Mouse (Mus musculus): ENCODE data around the gene Bola2. TPM values are rescaled to one million over a fixed set of nuclear protein-coding genes. Genes with fewer than 3 reads are reported as not detected.

Gene Bola2
- total and polyA plus RNA-seq, 3 experiments = 60.4 to 341 (median 136) TPM

- Histone ChIP-seq H3K27ac (ENCODE audit: insufficient read depth, low read depth) (no peak overlapping the region), H3K9ac (ENCODE audit: insufficient read depth, low read depth) (no peak overlapping the region), H3K4me1 (ENCODE audit: control insufficient read depth in 1 of 2, insufficient read depth in 2 of 2) (peaks cover under 1 to 3% of the 10 kb centered on the region in 2 experiments; a peak in 2 of 4 replicates), H3K9me3 (replicated peaks; ENCODE audit: low read length) (no peaks in the 10 kb centered on the region), H3K36me3 (replicated peaks in 1 of 2; ENCODE audit: control insufficient read depth in 1 of 2, insufficient read depth in 1 of 2, low read length in 1 of 2) (no peaks in the 10 kb centered on the region), H3K4me3 (replicated peaks in 1 of 3; ENCODE audit: low read depth in 2 of 3, low read length in 2 of 3, poor library complexity in 1 of 3) (no peak overlapping the region), H3K4me2 (ENCODE audit: insufficient read depth, low read depth, poor library complexity, severe bottlenecking) (no peak overlapping the region), H3K79me2 (replicated peaks; ENCODE audit: control insufficient read depth, extremely low read depth, insufficient read depth, poor library complexity, severe bottlenecking) (no peaks in the 10 kb centered on the region), H3K27me3 (replicated peaks) (no peaks in the 10 kb centered on the region)
- in situ Hi-C loops (cut with MboI; ENCODE audit: low pct_ligation_motif_present, low pct_unique_long_range_greater_than_20kb, low sequenced_read_pairs) = no loop called here
- DNase-seq (ENCODE audit: extremely low read depth) = no peak
- dilution Hi-C loops (cut with MboI; ENCODE audit: extremely low pct_ligation_motif_present, extremely low pct_unique_long_range_greater_than_20kb, low sequenced_read_pairs) = no loop called here
- TF ChIP-seq CTCF (conservative IDR thresholded peaks at IDR 0.05 in 1 of 2, IDR thresholded peaks at IDR 0.05 in 1 of 2; ENCODE audit: low read depth in 2 of 2, low read length in 2 of 2) (no peak), CHD1 (IDR thresholded peaks at IDR 0.05; ENCODE audit: low read depth, low read length) (no peak), MYC (IDR thresholded peaks at IDR 0.05; ENCODE audit: low read depth, low read length) (no peak), JUND (conservative IDR thresholded peaks at IDR 0.05; ENCODE audit: low read depth, low read length) (no peak), GABPA (IDR thresholded peaks at IDR 0.05; ENCODE audit: insufficient replicate concordance, low read depth, low read length) (no peak), ETS1 (conservative IDR thresholded peaks at IDR 0.05; ENCODE audit: low read depth, low read length) (no peak), ZKSCAN1 (IDR thresholded peaks at IDR 0.05; ENCODE audit: borderline replicate concordance, low read depth, low read length) (no peak), IRF4 (IDR thresholded peaks at IDR 0.05; ENCODE audit: low read depth, low read length) (no peak)
Observed at GRCm38 (mm10) chr7:126736122-126736521, 40.9 kb downstream of the Bola2 start.

- Histone ChIP-seq H3K27ac (ENCODE audit: insufficient read depth, low read depth) (no peak overlapping the region), H3K9me3 (replicated peaks; ENCODE audit: low read length) (no peaks in the 10 kb centered on the region), H3K9ac (ENCODE audit: insufficient read depth, low read depth) (no peak overlapping the region), H3K4me3 (replicated peaks in 1 of 3; ENCODE audit: low read depth in 2 of 3, low read length in 2 of 3, poor library complexity in 1 of 3) (no peak overlapping the region), H3K4me2 (ENCODE audit: insufficient read depth, low read depth, poor library complexity, severe bottlenecking) (no peak overlapping the region), H3K4me1 (ENCODE audit: control insufficient read depth in 1 of 2, insufficient read depth in 2 of 2) (0 out of 4 replicates have a peak, but pooled peaks cover 0 to 7% of the 10 kb centered on the region in 2 experiments), H3K79me2 (replicated peaks; ENCODE audit: control insufficient read depth, extremely low read depth, insufficient read depth, poor library complexity, severe bottlenecking) (no peaks in the 10 kb centered on the region), H3K27me3 (replicated peaks) (no peaks in the 10 kb centered on the region), H3K36me3 (replicated peaks in 1 of 2; ENCODE audit: control insufficient read depth in 1 of 2, insufficient read depth in 1 of 2, low read length in 1 of 2) (no peaks in the 10 kb centered on the region)
- TF ChIP-seq MXI1 (IDR thresholded peaks at IDR 0.05; ENCODE audit: low read depth, low read length) (no peak), MAZ (IDR thresholded peaks at IDR 0.05; ENCODE audit: low read depth, low read length) (no peak), JUND (conservative IDR thresholded peaks at IDR 0.05; ENCODE audit: low read depth, low read length) (no peak), MAFK (IDR thresholded peaks at IDR 0.05; ENCODE audit: insufficient replicate concordance, low read length) (no peak), TCF12 (IDR thresholded peaks at IDR 0.05; ENCODE audit: low read depth, low read length) (no peak), CHD1 (IDR thresholded peaks at IDR 0.05; ENCODE audit: low read depth, low read length) (no peak), HCFC1 (IDR thresholded peaks at IDR 0.05; ENCODE audit: low read depth, low read length) (no peak)
- dilution Hi-C loops (cut with MboI; ENCODE audit: extremely low pct_ligation_motif_present, extremely low pct_unique_long_range_greater_than_20kb, low sequenced_read_pairs) = no loop called here
- in situ Hi-C loops (cut with MboI; ENCODE audit: low pct_ligation_motif_present, low pct_unique_long_range_greater_than_20kb, low sequenced_read_pairs) = no loop called here
- DNase-seq (ENCODE audit: extremely low read depth) = no peak
Observed at GRCm38 (mm10) chr7:126739551-126739950, 44.4 kb downstream of the Bola2 start.

Measured in CH12.LX (cell line).